Mouse (Mus musculus): ENCODE data around the gene Serpina3m.
"Not testable (repeated sequence)": the region's sequence is repeated elsewhere in the genome, so short reads cannot be mapped to it uniquely, and the experiment has no call there.

GRCm38 (mm10) chr12:104381071-104381604, 42.9 kb downstream of the Serpina3m start:
- not testable (repeated sequence) for TF ChIP-seq CTCF (IDR thresholded peaks at IDR 0.05; ENCODE audit: low read depth, low read length); POLR2A (IDR thresholded peaks at IDR 0.05; ENCODE audit: borderline replicate concordance, low read depth, low read length)

Data from bone marrow macrophage, adult 2 months (primary cell).